Mouse (Mus musculus) neutrophil, adult 83 days (primary cell): Measurements from ENCODE around the gene Cntn4. TPM values are rescaled to one million over a fixed set of nuclear protein-coding genes. Genes with fewer than 3 reads are reported as not detected.

Experiments used
- total RNA-seq, 2 experiments: library from RNA; stranded (reverse); gene quantifications; one replicate each; pipeline ENCODE4 v1.2.4; 2023

The Cntn4 gene
- not detected for total RNA-seq

GRCm38 (mm10) chr6:105677149-105678031 lies at the start of gene Cntn4:
TSS of gene Cntn4 (plus strand) at chr6:105677660.

